Mouse (Mus musculus) kidney, postnatal 0 days (tissue): ENCODE results near the gene Klf16. TPM values are rescaled to one million over a fixed set of nuclear protein-coding genes. Genes with fewer than 3 reads are reported as not detected.

Experiments used
- ATAC-seq: fragments of 200-750 bp; cut with Nextera tagmentation; replicated peaks from 2 replicates; pipeline ENCODE4 v1.8.0; 2017; ENCODE audit warnings: low read depth, moderate number of reproducible peaks, moderate TSS enrichment, moderate library complexity; ENCODE audit not compliant: low FRiP score
- DNase-seq: peaks from one replicate; pipeline ENCODE4 v3.0.0-alpha.2; 2016; ENCODE audit warnings: low spot score
- H3K27ac ChIP-seq: fragments of 300-500 bp; sonication (generic); 2 replicates; pipeline ENCODE4 v1.5.1; 2014; ENCODE audit warnings: mild to moderate bottlenecking
- H3K27me3 ChIP-seq: fragments of 300-500 bp; sonication (generic); 2 replicates; pipeline ENCODE4 v1.6.1; 2014; ENCODE audit warnings: low read length, mixed read lengths; ENCODE audit not compliant: insufficient read depth
- H3K36me3 ChIP-seq: fragments of 300-500 bp; sonication (generic); 2 replicates; pipeline ENCODE4 v1.6.1; 2014; ENCODE audit warnings: low read length, mixed read lengths; ENCODE audit not compliant: insufficient read depth
- H3K4me1 ChIP-seq: fragments of 300-500 bp; sonication (generic); replicated peaks from 2 replicates; pipeline ENCODE4 v1.6.1; 2014; ENCODE audit warnings: antibody characterized with exemption, low read length, mixed read lengths; ENCODE audit not compliant: insufficient read depth
- H3K4me2 ChIP-seq: fragments of 300-500 bp; sonication (generic); 2 replicates; pipeline ENCODE4 v1.6.1; 2014; ENCODE audit warnings: mild to moderate bottlenecking, low read length, moderate library complexity, mixed read lengths
- H3K4me3 ChIP-seq: fragments of 300-500 bp; sonication (generic); replicated peaks from 2 replicates; pipeline ENCODE4 v1.5.1; 2014; ENCODE audit warnings: low read depth, low read length
- H3K9ac ChIP-seq: fragments of 300-500 bp; sonication (generic); 2 replicates; pipeline ENCODE4 v1.6.1; 2014; ENCODE audit warnings: low read depth, low read length
- H3K9me3 ChIP-seq: fragments of 300-500 bp; sonication (generic); replicated peaks from 2 replicates; pipeline ENCODE4 v1.6.1; 2016; ENCODE audit warnings: low read length, inconsistent platforms, mixed read lengths
- CTCF ChIP-seq: IDR thresholded peaks from 2 replicates; pipeline ENCODE4 v1.5.1; 2016; ENCODE audit warnings: antibody characterized with exemption, low read depth, mild to moderate bottlenecking, moderate library complexity
- WGBS: fragments of 180-500 bp; shearing (Covaris S2); extraction: QIAGEN DNeasy Blood & Tissue Kit; methylation state at CpG from one replicate; pipeline ENCODE4 v1.1.7; 2014; 5-methylcytosine and 5-hydroxymethylcytosine counted together
- polyA plus RNA-seq: library from polyadenylated mRNA; unstranded; fragments of >200 nt; fragmentation: Nextera tagmentation; extraction: Ambion mirVana; gene quantifications from 2 replicates; pipeline ENCODE4 v1.2.1, GENCODE M21; 2015

The Klf16 gene
- polyA plus RNA-seq, 1 experiment from 2014 or later, result 8.8 TPM

DNA sequence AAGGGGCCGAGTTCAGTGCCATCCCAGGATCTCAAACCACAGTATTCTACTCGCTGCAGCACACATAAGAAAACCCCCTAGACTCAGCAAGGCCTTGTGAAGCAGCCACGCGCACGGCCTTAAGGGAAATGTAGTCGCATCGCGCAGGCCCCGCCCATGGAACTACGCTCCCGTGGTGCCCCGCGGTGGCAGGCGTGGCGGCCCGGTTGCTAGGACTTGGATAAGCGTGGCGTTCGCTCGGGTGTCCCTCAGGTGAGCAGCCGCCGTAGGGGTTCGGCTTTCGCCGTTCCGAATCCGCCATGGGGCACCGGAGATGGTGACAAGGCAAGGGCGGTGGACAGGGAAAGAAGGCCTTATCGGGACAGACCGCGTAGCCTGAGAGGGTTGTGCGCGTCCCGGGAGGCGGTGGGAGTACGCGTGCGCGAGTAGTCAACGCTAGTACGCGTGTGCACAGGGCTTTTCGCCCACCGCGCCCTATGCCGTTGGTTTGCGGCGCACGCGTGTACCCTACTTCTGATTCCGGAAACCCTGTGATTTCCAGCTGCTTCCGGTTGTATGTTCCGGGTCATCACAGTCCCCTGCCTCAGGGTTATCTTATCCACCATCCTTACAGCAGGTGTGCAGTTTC is 25.7 kb upstream of the Klf16 start, which contains the start of the genes Scamp4 and Adat3:
Scamp4 (plus strand) TSS at position 175 of the 628 bp plus-strand sequence.
Adat3 (plus strand) TSS at position 183 of the 628 bp plus-strand sequence.
- H3K4me3 ChIP-seq, result peak within 1 kb of the TSS; percentile 71
- peak within 1 kb of the TSS; percentile 79 for H3K4me2 ChIP-seq
- no peaks in the 10 kb centered on the region for H3K27me3 ChIP-seq
- H3K9ac ChIP-seq, result peak within 1 kb of the TSS; percentile 61
- ATAC-seq (peak; percentile 92), DNase-seq (peak; percentile 97)
- peaks cover 17% of the 10 kb centered on the region; the same call in 1 of the 2 replicates for H3K36me3 ChIP-seq
- WGBS, result 2% methylated on average over 53 of the region's 54 CpGs
- H3K4me1 ChIP-seq, result peaks cover 9% of the 10 kb centered on the region; the same call in 1 of the 2 replicates
- H3K27ac ChIP-seq, result peak within 1 kb of the TSS; percentile 80
- no peaks in the 10 kb centered on the region; the same call in 1 of the 2 replicates for H3K9me3 ChIP-seq
- no peak for TF ChIP-seq CTCF

DNA sequence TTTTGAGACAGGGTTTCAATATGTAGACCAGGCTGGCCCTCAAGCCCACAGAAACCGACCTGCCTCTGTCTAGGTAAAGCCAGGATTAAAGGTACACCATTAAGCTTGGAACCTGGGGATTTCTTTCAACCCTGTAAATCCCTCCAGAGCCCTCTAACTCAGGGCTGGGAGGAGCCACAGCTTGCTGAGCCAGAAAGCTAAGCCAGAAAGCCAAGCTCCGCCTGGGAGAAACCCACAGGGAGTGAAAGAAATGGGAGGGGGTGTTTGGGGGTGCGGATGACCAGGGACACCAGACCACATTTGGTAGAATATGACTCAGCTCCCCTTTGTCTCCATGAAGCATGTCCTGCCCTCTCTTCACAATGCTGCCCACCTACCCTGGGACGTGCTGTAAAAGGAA is 19.2 kb upstream of the Klf16 start:
- no peaks in the 10 kb centered on the region; the same call in 1 of the 2 replicates for H3K9me3 ChIP-seq
- no peak overlapping the region for H3K4me2 ChIP-seq
- ATAC-seq, result no peak

GRCm38 (mm10) chr10:80589879-80590854 is 13.0 kb upstream of the Klf16 start, which contains the start of gene Abhd17a:
TSS of gene Abhd17a (minus strand) at chr10:80590341.
- under 1% methylated on average over 65 of the region's 73 CpGs for WGBS
- Histone ChIP-seq H3K4me3 (peak within 1 kb of the TSS; percentile 79), H3K4me1 (peaks cover 17% of the 10 kb centered on the region), H3K9me3 (no peaks in the 10 kb centered on the region), H3K27ac (peak within 1 kb of the TSS; percentile 69), H3K36me3 (peaks cover 12% of the 10 kb centered on the region; the same call in 1 of the 2 replicates), H3K27me3 (no peaks in the 10 kb centered on the region), H3K4me2 (peak within 1 kb of the TSS; percentile 80), H3K9ac (peak within 1 kb of the TSS; percentile 81)
- TF ChIP-seq CTCF, result no peak
- peak; percentile 99 for DNase-seq
- peak; percentile 96 for ATAC-seq

More for the DNA sequence above, 19.2 kb upstream of the Klf16 start:
- Histone ChIP-seq H3K4me1 (no peaks in the 10 kb centered on the region), H3K27me3 (no peaks in the 10 kb centered on the region), H3K9ac (no peak overlapping the region), H3K27ac (no peak overlapping the region), H3K36me3 (no peaks in the 10 kb centered on the region), H3K4me3 (no peak overlapping the region)
- DNase-seq, result no peak
- WGBS, result 45% methylated on average over 4 of the region's 4 CpGs
- TF ChIP-seq CTCF, result no peak

DNA sequence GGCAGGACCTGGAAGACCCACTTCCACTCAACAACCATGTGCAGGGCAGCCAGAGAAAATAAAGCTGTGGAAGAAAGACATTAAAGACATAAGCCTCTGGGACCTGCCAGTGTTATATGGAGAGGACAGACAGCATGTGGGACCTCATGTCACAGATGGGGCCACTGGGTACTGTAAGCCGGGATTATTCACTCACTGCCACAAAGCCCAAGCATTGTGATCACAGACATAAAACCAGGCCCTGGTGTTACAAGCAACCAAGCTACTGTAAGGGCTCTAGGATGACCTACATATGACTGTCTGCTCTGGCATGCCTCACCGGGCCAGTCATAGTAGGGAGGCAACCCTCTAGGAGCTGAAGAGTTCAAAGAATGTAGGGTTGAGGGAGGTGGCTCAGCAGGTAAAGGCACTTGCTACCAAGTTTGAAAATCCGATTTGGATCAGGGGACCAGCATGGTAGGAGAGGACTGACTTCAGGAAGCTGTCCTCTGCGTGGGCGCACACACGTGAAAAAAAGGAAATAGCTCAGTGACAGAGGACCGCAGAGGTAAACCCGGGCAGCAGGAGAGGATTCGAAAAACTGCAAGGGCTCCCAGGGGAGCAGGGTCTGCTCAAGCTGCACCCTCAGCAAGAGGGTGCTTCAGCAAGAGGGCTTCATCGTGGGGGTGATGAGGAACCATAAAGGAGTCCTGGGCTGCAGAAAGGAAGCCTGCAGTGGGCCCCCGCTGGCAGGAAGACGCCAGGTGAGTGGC is 12.2 kb upstream of the Klf16 start:
- Histone ChIP-seq H3K4me3 (peak overlapping the region; percentile 79), H3K9me3 (no peaks in the 10 kb centered on the region), H3K27ac (peak overlapping the region; percentile 69), H3K4me2 (peak overlapping the region; percentile 80), H3K4me1 (peaks cover 17% of the 10 kb centered on the region), H3K27me3 (no peaks in the 10 kb centered on the region), H3K36me3 (peaks cover 12% of the 10 kb centered on the region; the same call in 1 of the 2 replicates), H3K9ac (peak overlapping the region; percentile 81)
- WGBS, result 10% methylated on average over 12 of the region's 12 CpGs
- TF ChIP-seq CTCF, result no peak
- DNase-seq, result no peak
- no peak for ATAC-seq

DNA sequence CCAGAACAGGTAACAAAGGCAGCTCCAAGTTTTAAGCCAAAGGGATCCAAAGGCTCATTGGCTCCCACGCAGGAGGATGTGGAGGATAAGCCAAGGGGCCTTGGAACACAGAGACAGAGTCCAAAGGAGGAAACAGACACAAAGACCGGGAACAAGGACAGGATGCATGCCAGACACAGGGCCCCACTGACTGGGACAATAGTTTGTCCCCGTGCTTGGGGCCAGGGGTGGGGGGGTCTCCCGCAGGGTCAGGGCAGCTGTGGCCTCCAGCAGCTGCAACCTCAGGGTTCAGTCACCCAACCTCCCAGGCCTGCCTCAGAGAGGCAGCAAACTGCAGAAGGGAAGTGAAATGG is 10.2 kb upstream of the Klf16 start:
- H3K4me2 ChIP-seq, result peak overlapping the region; percentile 31; the same call in 1 of the 2 replicates
- H3K9ac ChIP-seq, result 0 out of 2 replicates have a peak overlapping the region, but pooled peaks have one; percentile 51
- no peaks in the 10 kb centered on the region for H3K9me3 ChIP-seq
- peak overlapping the region; percentile 3; the same call in 1 of the 2 replicates for H3K4me3 ChIP-seq
- peak overlapping the region; percentile 77 for H3K27ac ChIP-seq
- TF ChIP-seq CTCF, result no peak
- peaks cover 19% of the 10 kb centered on the region; the same call in 1 of the 2 replicates for H3K36me3 ChIP-seq
- ATAC-seq, result no peak
- H3K27me3 ChIP-seq, result no peaks in the 10 kb centered on the region
- peak; percentile 61 for DNase-seq
- H3K4me1 ChIP-seq, result peaks cover 17% of the 10 kb centered on the region
- WGBS, result 58% methylated on average over 4 of the region's 4 CpGs
